ENCODE assay signal across 8 mouse cellular contexts in the genomic region with DNA sequence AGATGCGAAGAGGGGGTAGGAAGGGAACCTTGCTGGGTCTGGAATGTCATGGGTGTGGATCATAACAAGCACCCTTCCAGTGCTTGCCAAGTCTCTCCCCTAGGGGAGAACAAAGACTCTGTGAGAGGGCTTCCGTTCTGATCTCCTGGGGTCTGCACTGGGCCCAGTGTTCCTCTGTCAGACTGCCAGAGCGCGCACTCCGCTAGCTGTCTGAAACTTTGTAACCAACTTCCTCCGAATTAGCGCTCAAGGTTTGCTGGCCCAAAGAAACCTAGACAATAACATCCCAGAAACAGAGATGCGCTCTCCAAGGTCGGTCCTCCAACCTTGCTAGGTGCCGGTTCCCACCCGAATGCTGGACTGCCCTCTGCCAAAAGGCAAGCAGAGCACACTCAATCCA.
DNase-seq lines count a peak whose midpoint lies in the region; ATAC-seq and TF ChIP-seq lines count a peak whose summit lies in the region.

No protein-coding gene starts in this region.

- 0 out of 2 replicates have a peak, but pooled peaks have one; percentile 2 for TF ChIP-seq CTCF in lung, postnatal 0 days (IDR thresholded peaks at IDR 0.05)

- no peak overlapping the region for H3K9ac ChIP-seq in lung, postnatal 0 days (replicated peaks; ENCODE audit: low read depth)
- no peak overlapping the region for H3K9ac ChIP-seq in heart, embryonic 11.5 days (ENCODE audit: low read depth, low read length)

- peak; percentile 34 for DNase-seq in lung, postnatal 0 days (ENCODE audit: low spot score)
- DNase-seq in lung, adult 18-20 months = no peak
- DNase-seq in limb, embryonic 10.5 days (ENCODE audit: low spot score) = peak; percentile 54
- DNase-seq in testis, postnatal 10 days (ENCODE audit: low spot score) = peak; percentile 49
- no peak for DNase-seq in cerebellum, postnatal 4 days (ENCODE audit: low spot score in 2 of 2)
- DNase-seq in urinary bladder, postnatal 10 days (ENCODE audit: low spot score) = no peak
- DNase-seq in liver = no peak

- no peaks in the 10 kb centered on the region for H3K9me3 ChIP-seq in lung, postnatal 0 days (ENCODE audit: low read length)
- H3K9me3 ChIP-seq in heart, embryonic 11.5 days (replicated peaks; ENCODE audit: control insufficient read depth, low read length) = no peaks in the 10 kb centered on the region
- no peaks in the 10 kb centered on the region for H3K9me3 ChIP-seq in limb, embryonic 10.5 days (replicated peaks)

- H3K4me3 ChIP-seq in lung, postnatal 0 days (ENCODE audit: low read depth, low read length) = no peak overlapping the region
- H3K4me3 ChIP-seq in heart, embryonic 11.5 days (ENCODE audit: low read depth, low read length) = no peak overlapping the region
- peak overlapping the region; percentile 29 for H3K4me3 ChIP-seq in limb, embryonic 10.5 days

- H3K4me1 ChIP-seq in lung, postnatal 0 days (ENCODE audit: insufficient read depth, low read depth, low read length) = no peaks in the 10 kb centered on the region
- peaks cover 3% of the 10 kb centered on the region; the same call in 1 of the 2 replicates for H3K4me1 ChIP-seq in heart, embryonic 11.5 days (ENCODE audit: control insufficient read depth, insufficient read depth, low read length)
- H3K4me1 ChIP-seq in limb, embryonic 10.5 days = peaks cover 46% of the 10 kb centered on the region

- H3K27ac ChIP-seq in lung, postnatal 0 days (ENCODE audit: low read length) = no peak overlapping the region
- H3K27ac ChIP-seq in heart, embryonic 11.5 days (ENCODE audit: low read depth, low read length) = no peak overlapping the region
- no peak overlapping the region for H3K27ac ChIP-seq in limb, embryonic 10.5 days

- ATAC-seq in lung, postnatal 0 days = peak; percentile 50
- no peak for ATAC-seq in heart, embryonic 11.5 days (replicated peaks; ENCODE audit: insufficient number of reproducible peaks, low FRiP score, low TSS enrichment)

- 26% methylated on average over 11 of the region's 11 CpGs for WGBS in lung, postnatal 0 days
- WGBS in heart, embryonic 11.5 days (ENCODE audit: insufficient replicate concordance) = 4% methylated on average over 11 of the region's 11 CpGs
- 8% methylated on average over 11 of the region's 11 CpGs for WGBS in limb, embryonic 10.5 days

- peaks cover 9% of the 10 kb centered on the region; the same call in 1 of the 2 replicates for H3K27me3 ChIP-seq in lung, postnatal 0 days (replicated peaks; ENCODE audit: insufficient read depth, low read length)
- peaks cover 31% of the 10 kb centered on the region for H3K27me3 ChIP-seq in heart, embryonic 11.5 days (ENCODE audit: control insufficient read depth, insufficient read depth, low read length)
- H3K27me3 ChIP-seq in limb, embryonic 10.5 days (ENCODE audit: low read depth, poor library complexity, severe bottlenecking) = peaks cover 55% of the 10 kb centered on the region

- H3K4me2 ChIP-seq in lung, postnatal 0 days (replicated peaks; ENCODE audit: low read depth, low read length) = 0 out of 2 replicates have a peak overlapping the region, but pooled peaks have one; percentile 8
- peak overlapping the region; percentile 48 for H3K4me2 ChIP-seq in heart, embryonic 11.5 days

- no peak for TF ChIP-seq EP300 in lung, postnatal 0 days (IDR thresholded peaks at IDR 0.05)

- H3K36me3 ChIP-seq in lung, postnatal 0 days (ENCODE audit: insufficient read depth, low read length) = no peaks in the 10 kb centered on the region
- no peaks in the 10 kb centered on the region for H3K36me3 ChIP-seq in heart, embryonic 11.5 days (ENCODE audit: control insufficient read depth, insufficient read depth, low read length)
- no peaks in the 10 kb centered on the region for H3K36me3 ChIP-seq in limb, embryonic 10.5 days

Comparison
In these comparisons a context has a peak if more than half of its experiments do, and no peak if none do; other contexts are left out.
1. DNase-seq: peak in lung, postnatal 0 days (single experiment), limb, embryonic 10.5 days (single experiment) and testis, postnatal 10 days (single experiment); none in lung, adult 18-20 months (0 of 2), cerebellum, postnatal 4 days (0 of 2), urinary bladder, postnatal 10 days (single experiment) and liver (single experiment).